ENCODE assay signal across 9 mouse cellular contexts in the genomic region with DNA sequence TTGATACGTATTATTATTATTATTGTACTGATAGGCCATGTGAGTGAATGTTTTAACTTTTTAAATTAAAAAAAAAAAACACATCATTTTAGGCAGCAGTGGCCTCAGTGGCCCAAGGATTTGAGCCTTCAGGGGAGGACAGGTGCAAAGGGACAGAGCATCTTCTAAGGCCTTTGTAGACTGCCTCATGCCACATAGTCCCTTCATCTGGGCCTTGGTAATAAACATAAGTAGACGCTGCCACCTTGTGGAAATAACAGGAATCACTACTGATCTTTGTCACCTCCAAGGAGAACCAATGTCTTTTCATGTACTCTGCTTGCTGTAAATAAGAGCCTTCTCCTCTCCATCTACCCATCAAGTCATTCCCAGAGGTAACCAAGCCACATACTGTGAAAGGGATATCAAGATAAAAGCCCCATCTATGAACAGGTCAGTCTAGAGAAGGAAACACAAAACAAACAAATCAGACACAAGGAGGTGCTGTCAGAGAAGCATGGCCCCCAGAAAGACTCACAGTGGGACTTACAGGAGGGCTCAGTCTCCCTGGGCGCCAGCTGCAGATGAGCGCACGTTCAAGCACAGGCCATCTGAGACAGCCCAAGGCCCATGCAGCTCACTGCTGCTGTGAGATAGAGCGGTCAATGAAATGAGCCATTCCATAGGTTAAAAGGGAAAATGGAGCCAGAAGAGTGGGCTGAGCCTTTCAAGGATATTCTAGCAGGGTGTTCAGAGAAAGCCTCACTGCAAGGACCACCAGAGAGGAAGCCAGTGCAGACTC. TPM values are rescaled to one million over a fixed set of nuclear protein-coding genes. Genes with fewer than 3 reads are reported as not detected.
DNase-seq lines count a peak whose midpoint lies in the region; ATAC-seq and TF ChIP-seq lines count a peak whose summit lies in the region.
"Had no signal": no experiment of that assay in that cellular context is flagged by ENCODE, and none has a peak within 500 bp of the region (broad histone marks: within the 10 kb centered on the region; RNA-seq: fewer than 3 reads in every experiment).

No protein-coding gene starts in this region.

- H3K36me3 ChIP-seq in intestine, embryonic 14.5 days (ENCODE audit: control insufficient read depth, insufficient read depth, low read length), result no peaks in the 10 kb centered on the region
- no peaks in the 10 kb centered on the region for H3K36me3 ChIP-seq in intestine, embryonic 16.5 days (ENCODE audit: control insufficient read depth, insufficient read depth, low read length)
- no peaks in the 10 kb centered on the region for H3K36me3 ChIP-seq in G1E (replicated peaks)
- no peaks in the 10 kb centered on the region for H3K36me3 ChIP-seq in neural tube, embryonic 14.5 days (ENCODE audit: control insufficient read depth, insufficient read depth, low read length)
- H3K36me3 ChIP-seq: limb, embryonic 15.5 days had no signal

- 65% methylated on average over 6 of the region's 6 CpGs for WGBS in intestine, embryonic 14.5 days
- WGBS in intestine, embryonic 16.5 days, result 70% methylated on average over 6 of the region's 6 CpGs
- 64% methylated on average over 6 of the region's 6 CpGs for WGBS in neural tube, embryonic 14.5 days

- H3K4me3 ChIP-seq in intestine, embryonic 14.5 days (ENCODE audit: low read depth, low read length), result no peak overlapping the region
- no peak overlapping the region for H3K4me3 ChIP-seq in intestine, embryonic 16.5 days (ENCODE audit: low read length)
- H3K4me3 ChIP-seq in G1E (ENCODE audit: low read depth, low read length), result no peak overlapping the region
- H3K4me3 ChIP-seq in neural tube, embryonic 14.5 days (ENCODE audit: low read depth, low read length), result no peak overlapping the region
- H3K4me3 ChIP-seq: limb, embryonic 15.5 days had no signal

- H3K27ac ChIP-seq in intestine, embryonic 14.5 days (ENCODE audit: low read depth), result no peak overlapping the region
- H3K27ac ChIP-seq in intestine, embryonic 16.5 days (ENCODE audit: low read length), result no peak overlapping the region
- H3K27ac ChIP-seq in neural tube, embryonic 14.5 days (ENCODE audit: low read depth, low read length), result no peak overlapping the region
- H3K27ac ChIP-seq: limb, embryonic 15.5 days had no signal

- no peak overlapping the region for H3K9ac ChIP-seq in intestine, embryonic 14.5 days (ENCODE audit: low read length)
- H3K9ac ChIP-seq in intestine, embryonic 16.5 days (ENCODE audit: low read depth, low read length), result no peak overlapping the region
- H3K9ac ChIP-seq in neural tube, embryonic 14.5 days (replicated peaks; ENCODE audit: low read depth, low read length), result no peak overlapping the region
- H3K9ac ChIP-seq: limb, embryonic 15.5 days had no signal

- H3K4me2 ChIP-seq in intestine, embryonic 14.5 days (ENCODE audit: low read length), result no peak overlapping the region
- no peak overlapping the region for H3K4me2 ChIP-seq in intestine, embryonic 16.5 days (ENCODE audit: low read depth, low read length)
- H3K4me2 ChIP-seq in neural tube, embryonic 14.5 days (ENCODE audit: low read depth, low read length), result no peak overlapping the region
- H3K4me2 ChIP-seq: limb, embryonic 15.5 days had no signal

- no peaks in the 10 kb centered on the region for H3K9me3 ChIP-seq in intestine, embryonic 14.5 days (ENCODE audit: control insufficient read depth, low read length)
- H3K9me3 ChIP-seq in intestine, embryonic 16.5 days (ENCODE audit: control insufficient read depth, low read length), result no peaks in the 10 kb centered on the region
- H3K9me3 ChIP-seq in G1E (replicated peaks), result no peaks in the 10 kb centered on the region
- H3K9me3 ChIP-seq in neural tube, embryonic 14.5 days (ENCODE audit: control insufficient read depth, low read length), result no peaks in the 10 kb centered on the region
- H3K9me3 ChIP-seq: limb, embryonic 15.5 days had no signal

- no peaks in the 10 kb centered on the region for H3K27me3 ChIP-seq in intestine, embryonic 14.5 days (replicated peaks; ENCODE audit: control insufficient read depth, insufficient read depth, low read length)
- no peaks in the 10 kb centered on the region for H3K27me3 ChIP-seq in intestine, embryonic 16.5 days (replicated peaks; ENCODE audit: control insufficient read depth, insufficient read depth, low read length)
- no peaks in the 10 kb centered on the region for H3K27me3 ChIP-seq in G1E (ENCODE audit: insufficient read depth, low read length)
- no peaks in the 10 kb centered on the region for H3K27me3 ChIP-seq in neural tube, embryonic 14.5 days (ENCODE audit: control insufficient read depth, insufficient read depth, low read length)
- H3K27me3 ChIP-seq: limb, embryonic 15.5 days had no signal

- H3K4me1 ChIP-seq in intestine, embryonic 14.5 days (replicated peaks; ENCODE audit: control insufficient read depth, insufficient read depth, low read length), result no peaks in the 10 kb centered on the region
- no peaks in the 10 kb centered on the region for H3K4me1 ChIP-seq in intestine, embryonic 16.5 days (ENCODE audit: control insufficient read depth, insufficient read depth, low read length)
- H3K4me1 ChIP-seq in G1E (ENCODE audit: insufficient read depth, low read depth, low read length), result no peaks in the 10 kb centered on the region
- no peaks in the 10 kb centered on the region for H3K4me1 ChIP-seq in neural tube, embryonic 14.5 days (ENCODE audit: control insufficient read depth, insufficient read depth, low read length)
- H3K4me1 ChIP-seq: limb, embryonic 15.5 days had no signal

- intact Hi-C loops in left cerebral cortex, postnatal 25 days (cut with DNase I), result loop anchor here (1.0 to 10.0 kb wide), 6 partner anchors 652 to 1449 kb away; no protein-coding TSS in a partner anchor

- peak; percentile 53 for DNase-seq in intestine, embryonic 14.5 days (ENCODE audit: low spot score)
- DNase-seq in G1E (ENCODE audit: low spot score), result no peak
- peak; percentile 25 to 61 for DNase-seq in cerebellum, postnatal 25 days
- DNase-seq in left cerebral cortex, postnatal 25 days (ENCODE audit: low spot score in 2 of 2), result peak; percentile 73 to 85
- DNase-seq in spleen, postnatal 4 days (ENCODE audit: low spot score in 2 of 2), result no peak

- ATAC-seq in intestine, embryonic 14.5 days (replicated peaks; ENCODE audit: low FRiP score, low TSS enrichment, low read depth), result 0 out of 2 replicates have a peak, but pooled peaks have one; percentile 8
- no peak for ATAC-seq in intestine, embryonic 16.5 days
- ATAC-seq in G1E (ENCODE audit: extremely low read depth, insufficient number of reproducible peaks, low FRiP score, poor library complexity, severe bottlenecking), result peak; percentile 40; the same call in 1 of the 2 replicates
- ATAC-seq in hematopoietic stem cell, adult 5-6 weeks (replicated peaks in 1 of 2; ENCODE audit: insufficient read depth in 1 of 2, low FRiP score in 2 of 2, low TSS enrichment in 1 of 2, low read depth in 1 of 2, poor library complexity in 2 of 2, severe bottlenecking in 2 of 2), result peak; percentile 72 to 73; a peak in 3 of 4 replicates
- ATAC-seq in neural tube, embryonic 14.5 days (ENCODE audit: low read depth), result peak; percentile 82

- peak; percentile 30; the same call in 1 of the 2 replicates for TF ChIP-seq CTCF in G1E (IDR thresholded peaks at IDR 0.05; ENCODE audit: low read depth, low read length)

RNA-seq across cellular contexts. Expression of gene Glb1l2, which starts 30.0 kb away (rescaled TPM):
- polyA plus RNA-seq in intestine, embryonic 14.5 days (2014; fragmentation: Nextera tagmentation; extraction: Ambion mirVana), result 1.9 and 3.1 TPM in 2 replicates
- polyA plus RNA-seq in intestine, embryonic 16.5 days (2015; fragmentation: Nextera tagmentation; extraction: Ambion mirVana), result 1.3 and 1.4 TPM in 2 replicates
- total RNA-seq in G1E (2014; fragmentation: Nextera tagmentation) (not detected in 2 replicates), G1E (2017) (0.06 and 0.44 TPM in 2 replicates)
- polyA plus RNA-seq in G1E (2012), result not detected in 2 replicates
- 1.0 TPM in 1 of 2 replicates, not detected in the other for total RNA-seq in hematopoietic stem cell, adult 5-6 weeks (2017)
- under 1 TPM; 0.18 to 0.62 TPM for total RNA-seq in left cerebral cortex, postnatal 25 days (2021)
- 1.9 and 3.2 TPM in 2 replicates for polyA plus RNA-seq in neural tube, embryonic 14.5 days (2014; fragmentation: Nextera tagmentation; extraction: Ambion mirVana)

RNA-seq across cellular contexts. Expression of gene B3gat1, which starts 42.8 kb away (rescaled TPM):
- 0.48 and 0.50 TPM in 2 replicates for polyA plus RNA-seq in intestine, embryonic 14.5 days (2014; fragmentation: Nextera tagmentation; extraction: Ambion mirVana)
- 0.06 and 0.15 TPM in 2 replicates for polyA plus RNA-seq in intestine, embryonic 16.5 days (2015; fragmentation: Nextera tagmentation; extraction: Ambion mirVana)
- not detected in 2 replicates for total RNA-seq in G1E (2014; fragmentation: Nextera tagmentation)
- total RNA-seq in G1E (2017), result 0.11 TPM in 1 of 2 replicates, not detected in the other
- not detected in 2 replicates for polyA plus RNA-seq in G1E (2012)
- not detected in 2 replicates for total RNA-seq in hematopoietic stem cell, adult 5-6 weeks (2017)
- 100 to 1,000 TPM; 208 to 226 TPM for total RNA-seq in left cerebral cortex, postnatal 25 days (2021)
- 51.9 and 63.4 TPM in 2 replicates for polyA plus RNA-seq in neural tube, embryonic 14.5 days (2014; fragmentation: Nextera tagmentation; extraction: Ambion mirVana)

Comparison
In these comparisons a context has a peak if more than half of its experiments do, and no peak if none do; other contexts are left out.
1. DNase-seq: peak in intestine, embryonic 14.5 days (single experiment), cerebellum, postnatal 25 days (2 of 2) and left cerebral cortex, postnatal 25 days (2 of 2); none in G1E (single experiment) and spleen, postnatal 4 days (0 of 2).
2. RNA of gene B3gat1, which starts 42.8 kb away (polyA plus RNA-seq): 51.9 to 63.4 TPM in neural tube, embryonic 14.5 days; 0.48 to 0.50 TPM in intestine, embryonic 14.5 days, 0.06 to 0.15 TPM in intestine, embryonic 16.5 days and not detected in G1E; every median in the first group is over 10 times any median in the second.